Mouse (Mus musculus): ENCODE measurements at regions not wholly inside any gene's neighbourhood (a gene's known extent, or its start where the extent isn't known, plus 50 kb on each side); places are given as distances from the start of the nearest gene placed in this dataset.

DNA sequence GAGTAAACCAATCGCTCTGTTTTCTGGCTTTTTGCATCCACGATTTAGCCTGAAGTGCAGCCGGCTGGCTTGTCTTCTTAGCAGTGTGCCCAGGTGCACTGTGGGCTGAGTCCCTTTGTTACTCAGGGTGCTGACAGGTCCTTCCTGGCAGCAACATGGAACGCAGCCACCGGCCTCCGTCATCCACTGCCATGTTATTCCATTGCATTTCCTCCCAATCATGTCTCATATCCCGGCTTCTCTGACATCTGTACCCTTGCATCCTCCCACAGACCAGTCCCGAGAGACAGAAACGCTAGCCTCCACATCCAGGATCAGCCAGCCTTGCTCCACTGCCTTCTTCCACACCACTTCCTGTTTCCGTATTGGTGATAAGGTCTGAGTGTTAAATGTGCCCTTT is 257.9 kb upstream of the Zfp64 start:
- Histone ChIP-seq H3K9ac (no peak overlapping the region), H3K27ac (peak overlapping the region; percentile 35; the same call in 1 of the 2 replicates), H3K9me3 (no peaks in the 10 kb centered on the region), H3K27me3 (no peaks in the 10 kb centered on the region), H3K4me3 (no peak overlapping the region), H3K4me2 (no peak overlapping the region), H3K36me3 (no peaks in the 10 kb centered on the region), H3K4me1 (replicated peaks) (peaks cover 10% of the 10 kb centered on the region)
- ATAC-seq (ENCODE audit: low FRiP score) = no peak
- 48% methylated on average over 10 of the region's 10 CpGs for WGBS

DNA sequence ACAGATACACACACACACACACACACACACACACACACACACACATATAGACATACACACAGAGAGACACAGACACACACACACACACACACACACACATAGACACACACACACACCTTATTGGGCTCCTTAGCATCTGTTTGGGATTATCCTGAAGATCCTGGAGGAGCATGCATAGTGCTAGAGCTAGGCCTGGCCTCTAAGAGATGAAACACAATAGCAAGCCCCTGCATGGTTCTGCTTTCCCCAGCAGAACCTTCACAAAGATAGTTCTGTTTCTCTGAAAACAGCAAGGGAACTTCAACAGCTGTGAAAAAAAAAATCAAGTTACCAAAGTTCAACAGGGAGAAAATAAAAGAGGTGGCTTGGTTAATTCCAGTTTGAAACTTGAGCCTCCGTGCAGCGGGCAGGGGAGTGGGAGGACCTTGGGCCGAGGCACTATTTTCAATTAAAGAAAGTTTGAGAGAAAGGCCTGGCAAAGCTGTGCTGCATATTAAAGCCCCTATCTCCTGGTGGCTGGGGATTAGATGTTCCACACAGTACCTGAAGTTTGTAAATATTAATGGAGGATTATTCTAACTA is 257.4 kb upstream of the Zfp64 start:
- Histone ChIP-seq H3K4me2 (no peak overlapping the region), H3K27me3 (no peaks in the 10 kb centered on the region), H3K36me3 (no peaks in the 10 kb centered on the region), H3K27ac (peak overlapping the region; percentile 35; the same call in 1 of the 2 replicates), H3K9ac (no peak overlapping the region), H3K4me1 (replicated peaks) (peaks cover 10% of the 10 kb centered on the region), H3K4me3 (no peak overlapping the region), H3K9me3 (no peaks in the 10 kb centered on the region)
- ATAC-seq (ENCODE audit: low FRiP score) = no peak
- 36% methylated on average over 3 of the region's 3 CpGs for WGBS

DNA sequence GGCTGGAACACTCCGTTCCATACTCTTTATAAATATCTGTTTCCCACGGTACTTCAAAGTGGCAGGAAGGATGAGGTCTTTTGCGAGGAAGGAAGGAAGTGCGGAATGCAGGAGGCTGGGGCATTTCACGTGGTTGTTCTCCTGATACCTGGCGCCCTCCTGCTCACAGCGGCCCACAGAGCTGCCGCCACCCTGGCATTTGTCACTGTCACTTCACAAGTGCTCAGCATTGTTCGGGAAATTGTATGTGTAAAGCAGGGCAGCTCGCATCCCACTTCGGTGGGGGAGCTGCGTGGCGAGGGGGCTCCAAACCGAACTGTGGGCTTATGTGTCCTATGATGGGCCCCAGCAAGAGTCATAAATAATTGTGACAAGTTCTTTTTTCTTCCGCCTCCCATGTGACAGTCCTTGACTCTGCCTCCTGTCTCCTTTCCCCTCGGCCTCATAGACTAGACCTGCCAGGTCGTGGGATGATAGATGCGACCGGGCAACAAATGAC is 248.9 kb upstream of the Zfp64 start:
- no peaks in the 10 kb centered on the region for H3K27me3 ChIP-seq
- peak overlapping the region; percentile 40 for H3K27ac ChIP-seq
- H3K4me3 ChIP-seq = no peak overlapping the region
- 41% methylated on average over 19 of the region's 19 CpGs for WGBS
- 0 out of 2 replicates have a peak overlapping the region, but pooled peaks have one; percentile 10 for H3K9ac ChIP-seq
- 0 out of 2 replicates have a peak, but pooled peaks have one; percentile 46 for ATAC-seq (ENCODE audit: low FRiP score)
- no peaks in the 10 kb centered on the region for H3K9me3 ChIP-seq
- no peaks in the 10 kb centered on the region for H3K36me3 ChIP-seq
- peaks cover 23% of the 10 kb centered on the region for H3K4me1 ChIP-seq (replicated peaks)
- peak overlapping the region; percentile 29 for H3K4me2 ChIP-seq

DNA sequence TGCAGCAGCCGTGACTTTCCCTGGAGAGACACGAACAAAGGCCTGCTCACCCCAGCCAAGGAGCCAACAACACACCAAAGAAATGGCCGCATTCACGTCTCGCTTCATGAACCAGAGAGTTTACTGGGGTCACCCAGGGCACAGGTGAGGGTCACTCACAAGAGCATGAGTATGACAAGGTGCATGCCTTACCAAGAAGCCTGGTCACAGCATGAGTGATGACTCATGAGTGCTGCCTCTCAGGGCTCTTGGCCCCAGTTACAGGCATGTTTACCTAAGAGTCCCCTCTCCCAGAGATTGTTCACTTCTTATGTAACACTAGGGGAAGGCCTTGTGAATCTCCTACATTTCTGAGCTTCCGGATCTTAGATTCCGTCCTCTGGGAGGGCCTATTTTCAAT is 236.6 kb upstream of the Zfp64 start:
- no peaks in the 10 kb centered on the region for H3K27me3 ChIP-seq
- no peak overlapping the region for H3K4me3 ChIP-seq
- WGBS = 75% methylated on average over 7 of the region's 7 CpGs
- H3K36me3 ChIP-seq = no peaks in the 10 kb centered on the region
- H3K4me1 ChIP-seq (replicated peaks) = peaks cover 6% of the 10 kb centered on the region; the same call in 1 of the 2 replicates
- H3K9ac ChIP-seq = no peak overlapping the region
- no peaks in the 10 kb centered on the region for H3K9me3 ChIP-seq
- no peak overlapping the region for H3K4me2 ChIP-seq
- no peak overlapping the region for H3K27ac ChIP-seq
- no peak for ATAC-seq (ENCODE audit: low FRiP score)

DNA sequence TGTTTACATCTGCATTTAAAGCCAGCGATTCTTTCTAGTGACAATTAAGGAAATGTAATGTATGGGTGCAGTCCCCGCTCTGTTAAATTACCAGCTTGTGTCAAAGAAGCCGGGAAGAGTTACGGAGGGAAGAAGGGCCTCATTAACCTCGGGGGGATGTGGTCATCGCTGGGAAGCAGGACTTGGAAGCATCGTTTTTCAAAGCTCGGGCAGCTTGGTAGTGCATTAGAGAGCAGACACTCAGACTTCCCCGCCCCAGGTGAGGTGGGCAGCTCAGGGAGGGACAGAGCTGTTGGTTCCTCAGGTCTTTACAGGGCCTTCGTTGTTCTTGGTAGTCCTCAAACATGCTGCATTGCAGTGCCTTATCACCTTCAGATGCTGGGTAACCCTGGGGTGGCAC is 236.1 kb upstream of the Zfp64 start:
- H3K9ac ChIP-seq = no peak overlapping the region
- no peaks in the 10 kb centered on the region for H3K27me3 ChIP-seq
- H3K4me1 ChIP-seq (replicated peaks) = peaks cover 6% of the 10 kb centered on the region; the same call in 1 of the 2 replicates
- H3K36me3 ChIP-seq = no peaks in the 10 kb centered on the region
- H3K4me3 ChIP-seq = no peak overlapping the region
- H3K4me2 ChIP-seq = no peak overlapping the region
- H3K27ac ChIP-seq = peak overlapping the region; percentile 48; the same call in 1 of the 2 replicates
- WGBS = 59% methylated on average over 10 of the region's 10 CpGs
- H3K9me3 ChIP-seq = no peaks in the 10 kb centered on the region
- ATAC-seq (ENCODE audit: low FRiP score) = no peak

DNA sequence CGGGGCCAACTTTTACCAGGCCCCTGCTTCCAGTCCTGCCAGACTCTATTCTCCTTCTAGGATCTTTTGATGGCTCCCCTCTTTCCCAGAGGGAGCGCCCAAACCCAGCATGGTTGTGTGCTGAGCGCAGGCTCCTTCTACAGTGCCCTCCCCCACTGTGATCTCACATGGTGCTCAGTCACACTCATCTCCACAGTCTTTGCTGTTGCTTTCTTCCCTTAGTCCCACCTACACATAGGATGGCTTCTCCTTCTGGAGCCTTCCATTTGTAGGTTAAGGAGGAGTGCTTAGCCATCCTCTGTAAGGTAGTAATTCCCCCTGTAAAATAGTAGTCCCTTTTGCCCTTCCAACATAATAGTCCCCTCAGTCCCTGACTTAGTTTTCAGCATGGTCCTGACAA is 222.2 kb upstream of the Zfp64 start:
- H3K4me2 ChIP-seq = no peak overlapping the region
- H3K27ac ChIP-seq = no peak overlapping the region
- H3K27me3 ChIP-seq = no peaks in the 10 kb centered on the region; the same call in 1 of the 2 replicates
- WGBS = 80% methylated on average over 3 of the region's 3 CpGs
- H3K4me1 ChIP-seq (replicated peaks) = 0 out of 2 replicates have a peak, but pooled peaks cover 6% of the 10 kb centered on the region
- ATAC-seq (ENCODE audit: low FRiP score) = no peak
- H3K36me3 ChIP-seq = no peaks in the 10 kb centered on the region
- H3K4me3 ChIP-seq = no peak overlapping the region
- 0 out of 2 replicates have a peak, but pooled peaks cover under 1% of the 10 kb centered on the region for H3K9me3 ChIP-seq
- H3K9ac ChIP-seq = no peak overlapping the region

DNA sequence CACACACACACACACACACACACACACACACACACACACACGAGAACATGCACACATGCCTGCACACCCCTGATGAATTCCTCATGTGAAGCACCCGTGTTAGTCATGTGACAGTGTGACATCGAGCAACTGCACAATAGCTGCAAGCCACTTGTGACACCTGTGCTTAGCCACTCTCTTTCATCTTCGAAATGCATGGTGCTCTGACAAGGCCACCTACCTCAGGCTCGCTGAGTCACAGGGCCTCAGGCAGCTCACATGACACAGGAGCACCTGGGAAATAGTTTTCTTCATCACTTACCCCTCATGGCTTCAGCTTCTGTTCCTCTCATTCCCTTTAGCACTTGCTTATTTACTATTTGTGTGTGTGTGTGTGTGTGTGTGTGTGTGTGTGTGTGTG is 213.4 kb upstream of the Zfp64 start:
- 75% methylated on average over 5 of the region's 5 CpGs for WGBS
- no peaks in the 10 kb centered on the region for H3K36me3 ChIP-seq
- no peaks in the 10 kb centered on the region for H3K27me3 ChIP-seq
- no peak overlapping the region for H3K9ac ChIP-seq
- no peak overlapping the region for H3K4me3 ChIP-seq
- H3K4me1 ChIP-seq (replicated peaks) = no peaks in the 10 kb centered on the region
- ATAC-seq (ENCODE audit: low FRiP score) = no peak
- 0 out of 2 replicates have a peak, but pooled peaks cover 2% of the 10 kb centered on the region for H3K9me3 ChIP-seq
- no peak overlapping the region for H3K27ac ChIP-seq
- no peak overlapping the region for H3K4me2 ChIP-seq

DNA sequence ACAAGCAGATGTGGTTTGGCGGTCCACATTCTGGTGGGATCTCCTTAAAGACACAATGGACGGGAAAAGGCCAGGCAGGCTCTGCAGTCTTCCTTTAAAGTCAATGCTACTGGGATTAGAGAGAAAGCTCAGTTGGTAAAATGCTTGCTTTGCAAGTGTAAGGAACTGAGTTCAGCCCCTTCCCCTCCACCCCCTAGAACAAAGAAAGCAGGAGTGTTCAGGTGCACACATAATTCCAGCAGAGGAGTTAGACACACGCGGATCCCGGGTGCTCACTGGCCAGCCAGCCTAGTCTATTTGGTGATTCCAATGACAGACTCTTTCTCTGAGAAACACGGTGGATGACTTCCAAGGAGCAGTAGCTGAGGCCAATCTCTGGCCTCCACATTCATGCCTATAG is 213.0 kb upstream of the Zfp64 start:
- Histone ChIP-seq H3K9me3 (0 out of 2 replicates have a peak, but pooled peaks cover 2% of the 10 kb centered on the region), H3K4me1 (replicated peaks) (no peaks in the 10 kb centered on the region), H3K9ac (no peak overlapping the region), H3K36me3 (no peaks in the 10 kb centered on the region), H3K4me2 (no peak overlapping the region), H3K27ac (no peak overlapping the region), H3K27me3 (no peaks in the 10 kb centered on the region), H3K4me3 (no peak overlapping the region)
- no peak for ATAC-seq (ENCODE audit: low FRiP score)
- WGBS = 83% methylated on average over 6 of the region's 6 CpGs

DNA sequence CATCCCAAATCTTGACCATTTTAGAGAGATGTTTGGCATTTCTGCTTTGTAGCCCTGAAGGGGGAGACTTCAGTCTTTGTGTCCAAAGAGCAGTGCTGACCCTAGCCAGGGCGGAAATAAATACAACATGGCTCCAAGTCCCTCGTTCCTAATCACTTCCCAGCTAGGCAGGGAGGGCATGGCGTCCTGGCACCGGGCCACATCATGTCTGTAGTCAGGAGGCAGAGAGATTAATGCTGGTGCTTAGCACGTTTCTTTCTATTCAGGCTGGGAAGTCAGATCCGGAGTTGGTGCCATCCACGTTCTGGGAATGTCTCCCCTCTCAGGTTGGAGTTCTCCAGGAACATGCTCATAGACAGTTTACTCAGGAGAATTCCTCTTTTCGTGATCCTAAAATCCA is 206.3 kb upstream of the Zfp64 start:
- Histone ChIP-seq H3K9me3 (no peaks in the 10 kb centered on the region), H3K27ac (no peak overlapping the region), H3K36me3 (no peaks in the 10 kb centered on the region), H3K4me2 (no peak overlapping the region), H3K27me3 (no peaks in the 10 kb centered on the region), H3K4me1 (replicated peaks) (peaks cover 24% of the 10 kb centered on the region), H3K4me3 (no peak overlapping the region), H3K9ac (no peak overlapping the region)
- 70% methylated on average over 8 of the region's 8 CpGs for WGBS
- ATAC-seq (ENCODE audit: low FRiP score) = no peak

DNA sequence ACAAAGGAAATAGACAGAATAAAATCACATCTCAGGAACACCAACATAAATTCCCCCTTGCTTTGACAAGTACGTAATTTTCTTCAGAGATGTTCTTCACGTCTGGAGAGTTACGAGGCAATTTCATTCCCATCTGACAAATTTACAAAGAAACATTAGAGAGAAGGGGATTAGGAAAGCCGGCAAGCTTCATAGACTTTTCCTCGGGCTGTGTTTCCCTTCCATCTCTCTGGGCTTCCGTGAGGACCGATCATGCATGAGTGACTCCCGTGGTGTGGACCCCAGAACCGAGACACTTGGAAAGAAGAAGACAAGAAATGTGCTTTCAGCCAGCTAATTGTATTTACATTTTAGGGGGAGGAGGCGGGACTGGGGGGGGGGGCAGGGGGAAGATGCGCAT is 203.4 kb upstream of the Zfp64 start:
- no peak for ATAC-seq (ENCODE audit: low FRiP score)
- Histone ChIP-seq H3K9me3 (no peaks in the 10 kb centered on the region), H3K36me3 (no peaks in the 10 kb centered on the region), H3K4me1 (replicated peaks) (peaks cover 38% of the 10 kb centered on the region), H3K9ac (no peak overlapping the region), H3K4me2 (peak overlapping the region; percentile 29), H3K27ac (peak overlapping the region; percentile 72), H3K4me3 (no peak overlapping the region), H3K27me3 (no peaks in the 10 kb centered on the region)
- WGBS = 33% methylated on average over 11 of the region's 11 CpGs

DNA sequence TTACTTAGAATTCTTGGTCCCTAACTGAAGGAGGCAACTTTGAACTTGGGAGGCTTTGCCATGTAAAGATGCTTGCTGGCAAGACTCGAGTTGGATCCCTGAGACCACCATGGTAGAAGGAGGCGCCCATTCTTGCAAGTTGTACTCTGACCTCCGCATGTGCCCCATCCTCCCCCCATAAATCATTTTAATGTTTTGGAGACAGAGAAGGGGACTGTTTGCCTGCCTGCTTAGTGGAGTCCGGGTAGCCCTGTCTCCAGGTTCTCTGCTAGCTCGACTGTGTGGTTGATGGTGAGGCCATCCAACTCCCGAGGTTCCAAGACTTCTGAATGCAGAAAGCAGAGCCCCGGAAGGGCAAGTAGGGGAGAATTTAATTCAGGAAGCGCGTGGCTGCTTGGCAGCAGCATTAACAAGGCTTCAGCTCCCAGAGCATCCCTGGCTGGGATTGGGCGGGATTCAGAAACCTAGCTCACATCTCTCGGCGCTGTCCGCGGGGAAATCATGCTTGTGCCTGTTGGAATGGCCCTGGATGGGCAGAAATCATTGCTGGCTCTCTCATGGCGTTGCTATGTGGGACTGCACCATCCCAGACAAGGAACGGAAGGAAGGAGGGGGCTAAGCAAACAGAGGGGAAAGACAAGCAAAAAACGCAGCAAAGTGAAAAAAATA is 202.8 kb upstream of the Zfp64 start:
- no peaks in the 10 kb centered on the region for H3K9me3 ChIP-seq
- peaks cover 38% of the 10 kb centered on the region for H3K4me1 ChIP-seq (replicated peaks)
- peak overlapping the region; percentile 29 for H3K4me2 ChIP-seq
- 47% methylated on average over 17 of the region's 17 CpGs for WGBS
- H3K27me3 ChIP-seq = no peaks in the 10 kb centered on the region
- H3K9ac ChIP-seq = peak overlapping the region; percentile 43; the same call in 1 of the 2 replicates
- H3K36me3 ChIP-seq = no peaks in the 10 kb centered on the region
- H3K4me3 ChIP-seq = no peak overlapping the region
- H3K27ac ChIP-seq = peak overlapping the region; percentile 72
- ATAC-seq (ENCODE audit: low FRiP score) = no peak

DNA sequence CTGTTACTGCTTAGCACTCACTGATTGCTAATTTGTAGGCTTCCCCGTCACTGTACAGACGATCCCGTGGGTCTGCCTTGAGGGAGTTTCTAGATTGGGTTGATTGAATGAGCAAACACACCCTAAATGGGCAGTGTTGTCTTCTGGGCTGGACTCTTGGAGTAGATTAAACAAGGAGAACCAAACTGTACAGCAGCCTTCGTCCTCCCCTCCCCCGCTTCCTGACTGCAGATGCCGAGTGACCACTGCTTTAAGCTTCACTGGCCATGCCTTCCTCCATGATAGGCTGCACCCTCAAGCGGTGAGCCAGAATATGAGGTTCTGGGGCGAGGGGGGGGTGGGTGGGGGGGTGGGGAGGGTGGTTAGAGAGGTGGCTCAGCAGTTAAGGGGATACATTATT is 201.5 kb upstream of the Zfp64 start:
- no peak overlapping the region for H3K27ac ChIP-seq
- 58% methylated on average over 8 of the region's 8 CpGs for WGBS
- no peaks in the 10 kb centered on the region for H3K36me3 ChIP-seq
- no peaks in the 10 kb centered on the region for H3K9me3 ChIP-seq
- H3K4me3 ChIP-seq = no peak overlapping the region
- H3K27me3 ChIP-seq = no peaks in the 10 kb centered on the region
- peaks cover 38% of the 10 kb centered on the region for H3K4me1 ChIP-seq (replicated peaks)
- H3K4me2 ChIP-seq = no peak overlapping the region
- no peak for ATAC-seq (ENCODE audit: low FRiP score)
- H3K9ac ChIP-seq = no peak overlapping the region
